Mouse (Mus musculus) neural tube, postnatal 0 days (tissue): ENCODE measurements around the gene Gm34302. TPM values are rescaled to one million over a fixed set of nuclear protein-coding genes. Genes with fewer than 3 reads are reported as not detected.

Experiments used
- polyA plus RNA-seq: library from polyadenylated mRNA; unstranded; fragments of >200 nt; fragmentation: Nextera tagmentation; extraction: Ambion mirVana; gene quantifications from 2 replicates; pipeline ENCODE4 v1.2.1, GENCODE M21; 2015

Gm34302 gene
- not detected in 2 replicates for polyA plus RNA-seq

GRCm38 (mm10) chr3:63483726-63484125 lies at the start of gene Gm34302:
TSS of gene Gm34302 (minus strand) at chr3:63483879.

Other genes starting within 250 kb of the Gm34302 start
- gene Mme, start 242.3 kb downstream of the Gm34302 start, polyA plus RNA-seq: 4.8 and 5.2 TPM in 2 replicates